Mouse (Mus musculus): ENCODE data around the gene Dcun1d1.

GRCm38 (mm10) chr3:35883267-35883666, 54.0 kb downstream of the Dcun1d1 start:
- TF ChIP-seq POLR2A (IDR thresholded peaks at IDR 0.05; ENCODE audit: control insufficient read depth, low read depth, low read length): no peak
- no peak for TF ChIP-seq CTCF (IDR thresholded peaks at IDR 0.05; ENCODE audit: control insufficient read depth, insufficient read depth, insufficient replicate concordance, low read depth, low read length)
